Mouse (Mus musculus): ENCODE measurements around the gene Gm20696. TPM values are rescaled to one million over a fixed set of nuclear protein-coding genes. Genes with fewer than 3 reads are reported as not detected.

The Gm20696 gene
- polyA plus RNA-seq, 1 experiment from 2014 or later, result 0.99 TPM

DNA sequence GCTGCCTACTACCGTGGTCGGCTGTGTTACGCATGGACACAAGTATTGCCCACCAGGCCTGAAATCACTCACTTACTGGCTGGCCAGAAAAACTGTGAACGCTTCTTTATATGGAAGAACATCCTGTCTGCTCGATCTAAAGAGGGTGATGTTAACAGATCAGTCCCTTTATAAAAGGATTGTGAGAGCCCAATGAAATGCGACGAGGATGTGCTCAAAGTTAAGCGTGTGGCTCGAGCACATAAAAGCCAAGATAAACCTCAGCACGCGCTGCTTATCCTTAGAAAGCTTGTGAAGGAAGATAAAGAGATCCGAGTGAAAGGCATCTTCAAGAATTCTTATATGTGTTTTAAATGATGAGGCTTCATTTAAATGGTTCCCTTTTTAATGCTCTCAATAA lies 270.9 kb downstream of the Gm20696 start:
- Histone ChIP-seq H3K9ac (ENCODE audit: low read length) (no peak overlapping the region), H3K27ac (ENCODE audit: low read depth, low read length) (no peak overlapping the region), H3K4me1 (ENCODE audit: control insufficient read depth, insufficient read depth, low read length) (0 out of 2 replicates have a peak, but pooled peaks cover under 1% of the 10 kb centered on the region), H3K4me2 (ENCODE audit: low read length) (no peak overlapping the region), H3K9me3 (replicated peaks; ENCODE audit: control insufficient read depth, low read length) (no peaks in the 10 kb centered on the region), H3K4me3 (ENCODE audit: low read depth, low read length) (no peak overlapping the region), H3K27me3 (replicated peaks; ENCODE audit: control insufficient read depth, insufficient read depth, low read length) (no peaks in the 10 kb centered on the region), H3K36me3 (ENCODE audit: control insufficient read depth, insufficient read depth, low read length) (no peaks in the 10 kb centered on the region)
- no peak for DNase-seq (ENCODE audit: low spot score)
- no peak for ATAC-seq
- WGBS, result 43% methylated on average over 12 of the region's 12 CpGs

DNA sequence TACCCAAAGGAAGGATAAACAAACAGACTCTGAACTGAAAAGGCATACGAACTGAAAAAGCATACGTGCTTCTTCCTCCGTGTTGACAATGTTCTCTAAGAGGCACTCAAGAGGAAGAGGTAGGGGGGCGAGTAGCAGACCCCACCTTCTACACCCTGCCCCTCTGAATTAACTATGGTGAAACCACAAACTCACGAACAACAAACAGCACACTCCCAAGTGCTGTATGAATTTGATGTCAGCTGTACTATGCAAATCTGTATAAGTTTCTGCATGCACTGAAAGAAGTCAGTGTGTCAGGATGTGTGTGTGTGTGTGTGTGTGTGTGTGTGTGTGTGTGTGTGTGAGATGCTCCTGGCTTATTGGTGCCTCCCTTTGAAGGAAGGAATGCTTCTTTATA lies 271.8 kb downstream of the Gm20696 start:
- DNase-seq (ENCODE audit: low spot score) (no peak), ATAC-seq (no peak)
- H3K4me3 ChIP-seq (ENCODE audit: low read depth, low read length), result no peak overlapping the region
- H3K27me3 ChIP-seq (replicated peaks; ENCODE audit: control insufficient read depth, insufficient read depth, low read length), result no peaks in the 10 kb centered on the region
- H3K9ac ChIP-seq (ENCODE audit: low read length), result no peak overlapping the region
- H3K4me1 ChIP-seq (ENCODE audit: control insufficient read depth, insufficient read depth, low read length), result no peaks in the 10 kb centered on the region
- H3K27ac ChIP-seq (ENCODE audit: low read depth, low read length), result no peak overlapping the region
- no peak overlapping the region for H3K4me2 ChIP-seq (ENCODE audit: low read length)
- H3K36me3 ChIP-seq (ENCODE audit: control insufficient read depth, insufficient read depth, low read length), result no peaks in the 10 kb centered on the region
- no peaks in the 10 kb centered on the region for H3K9me3 ChIP-seq (replicated peaks; ENCODE audit: control insufficient read depth, low read length)
- 66% methylated on average over 5 of the region's 5 CpGs for WGBS

DNA sequence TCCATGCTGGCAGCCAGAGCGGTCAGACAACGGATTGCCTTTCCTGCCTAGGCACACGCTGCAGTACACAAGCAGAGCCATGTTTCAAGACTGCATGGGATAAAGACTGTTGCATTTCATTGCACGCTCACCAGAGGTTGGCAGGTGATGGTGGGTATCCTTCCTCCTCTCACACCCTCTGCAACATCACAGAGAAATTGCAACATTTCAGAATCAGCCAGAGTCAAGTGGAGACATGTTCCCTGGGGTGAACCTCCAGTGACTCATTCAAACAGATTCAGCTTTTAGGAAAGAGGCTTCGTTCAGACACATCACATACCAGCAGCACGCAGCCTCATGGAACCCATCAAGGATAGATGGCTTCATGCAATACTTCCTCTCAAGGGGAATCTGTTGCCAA lies 274.1 kb downstream of the Gm20696 start:
- no peaks in the 10 kb centered on the region for H3K36me3 ChIP-seq (ENCODE audit: control insufficient read depth, insufficient read depth, low read length)
- 97% methylated on average over 6 of the region's 6 CpGs for WGBS
- H3K27ac ChIP-seq (ENCODE audit: low read depth, low read length), result no peak overlapping the region
- H3K4me3 ChIP-seq (ENCODE audit: low read depth, low read length), result no peak overlapping the region
- DNase-seq (ENCODE audit: low spot score), result no peak
- no peaks in the 10 kb centered on the region for H3K9me3 ChIP-seq (replicated peaks; ENCODE audit: control insufficient read depth, low read length)
- H3K4me1 ChIP-seq (ENCODE audit: control insufficient read depth, insufficient read depth, low read length), result no peaks in the 10 kb centered on the region
- no peaks in the 10 kb centered on the region for H3K27me3 ChIP-seq (replicated peaks; ENCODE audit: control insufficient read depth, insufficient read depth, low read length)
- no peak for ATAC-seq
- H3K4me2 ChIP-seq (ENCODE audit: low read length), result no peak overlapping the region
- H3K9ac ChIP-seq (ENCODE audit: low read length), result no peak overlapping the region

DNA sequence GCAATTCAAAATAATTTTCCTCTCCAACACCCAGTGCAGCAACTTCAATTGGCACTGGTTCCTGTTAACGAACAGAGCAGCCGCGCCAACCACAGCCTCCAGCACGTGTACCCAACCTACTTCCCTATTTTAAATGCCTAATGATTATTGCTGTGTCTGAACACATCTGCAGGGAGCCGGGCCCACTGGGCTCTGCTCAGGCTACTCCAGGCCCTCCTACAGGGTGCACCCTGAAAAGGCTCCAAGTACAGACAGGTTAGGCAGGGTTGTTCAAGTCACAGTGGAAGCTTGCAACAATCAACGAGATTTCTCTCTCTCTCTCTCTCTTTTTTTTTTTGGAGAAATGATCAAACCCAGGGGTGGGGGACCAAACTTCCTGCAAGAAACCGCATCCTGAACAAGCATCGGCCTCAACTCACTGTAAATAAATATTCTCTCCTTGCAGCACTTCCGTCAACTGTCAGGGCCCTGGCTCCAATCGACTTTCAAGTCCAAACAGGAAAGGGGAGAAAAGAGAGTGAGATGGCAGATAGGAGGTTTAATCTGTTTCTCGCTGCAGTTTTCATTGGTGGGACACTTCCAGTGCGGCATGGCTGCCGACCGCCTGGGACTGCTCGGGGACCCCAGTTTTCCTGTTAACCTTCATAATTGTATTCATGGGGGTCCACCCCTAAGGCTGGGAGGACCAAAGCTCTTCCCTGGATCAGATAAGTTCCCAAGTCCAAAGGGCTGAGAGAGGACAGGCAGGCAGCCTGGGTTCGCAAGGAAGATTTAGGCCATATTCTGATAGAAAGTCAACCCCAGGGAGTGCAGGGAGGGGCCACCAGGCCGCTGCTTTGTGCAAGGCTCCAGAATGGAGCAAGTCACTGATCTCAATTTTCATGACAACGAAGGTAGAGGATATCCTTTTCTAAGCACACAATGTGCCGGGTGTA lies 277.6 kb downstream of the Gm20696 start:
- no peaks in the 10 kb centered on the region for H3K9me3 ChIP-seq (replicated peaks; ENCODE audit: control insufficient read depth, low read length)
- no peaks in the 10 kb centered on the region for H3K4me1 ChIP-seq (ENCODE audit: control insufficient read depth, insufficient read depth, low read length)
- DNase-seq (ENCODE audit: low spot score), result peak; percentile 25
- no peak overlapping the region for H3K9ac ChIP-seq (ENCODE audit: low read length)
- no peaks in the 10 kb centered on the region for H3K27me3 ChIP-seq (replicated peaks; ENCODE audit: control insufficient read depth, insufficient read depth, low read length)
- WGBS, result 71% methylated on average over 19 of the region's 19 CpGs
- H3K4me3 ChIP-seq (ENCODE audit: low read depth, low read length), result no peak overlapping the region
- peaks cover 5% of the 10 kb centered on the region; the same call in 1 of the 2 replicates for H3K36me3 ChIP-seq (ENCODE audit: control insufficient read depth, insufficient read depth, low read length)
- no peak overlapping the region for H3K4me2 ChIP-seq (ENCODE audit: low read length)
- ATAC-seq, result no peak
- no peak overlapping the region; the same call in 1 of the 2 replicates for H3K27ac ChIP-seq (ENCODE audit: low read depth, low read length)

DNA sequence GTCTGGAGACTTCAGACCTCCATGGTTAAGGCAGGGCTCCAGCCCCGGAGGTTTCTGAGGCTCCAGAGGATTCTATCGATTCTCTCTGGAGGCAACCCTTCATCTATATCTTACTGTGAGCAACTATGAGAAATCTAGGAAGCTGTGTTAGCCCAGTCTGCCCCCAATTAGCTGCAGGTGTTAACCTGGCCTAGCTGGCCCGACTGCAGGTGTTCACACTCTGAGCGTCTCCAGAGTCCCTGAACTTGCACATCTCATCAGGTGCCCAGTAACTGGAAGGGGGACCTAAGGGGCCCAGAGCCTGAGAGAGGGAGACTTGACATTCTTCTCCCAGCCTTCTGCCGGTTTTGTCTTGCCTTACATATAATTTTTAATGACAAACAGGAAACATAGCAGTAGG lies 278.6 kb downstream of the Gm20696 start:
- Histone ChIP-seq H3K9ac (ENCODE audit: low read length) (no peak overlapping the region), H3K27ac (ENCODE audit: low read depth, low read length) (no peak overlapping the region), H3K9me3 (replicated peaks; ENCODE audit: control insufficient read depth, low read length) (no peaks in the 10 kb centered on the region), H3K4me1 (ENCODE audit: control insufficient read depth, insufficient read depth, low read length) (no peaks in the 10 kb centered on the region), H3K4me2 (ENCODE audit: low read length) (no peak overlapping the region), H3K4me3 (ENCODE audit: low read depth, low read length) (no peak overlapping the region), H3K36me3 (ENCODE audit: control insufficient read depth, insufficient read depth, low read length) (peaks cover 5% of the 10 kb centered on the region; the same call in 1 of the 2 replicates), H3K27me3 (replicated peaks; ENCODE audit: control insufficient read depth, insufficient read depth, low read length) (no peaks in the 10 kb centered on the region)
- no peak for DNase-seq (ENCODE audit: low spot score)
- 94% methylated on average over 5 of the region's 5 CpGs for WGBS
- ATAC-seq, result no peak

DNA sequence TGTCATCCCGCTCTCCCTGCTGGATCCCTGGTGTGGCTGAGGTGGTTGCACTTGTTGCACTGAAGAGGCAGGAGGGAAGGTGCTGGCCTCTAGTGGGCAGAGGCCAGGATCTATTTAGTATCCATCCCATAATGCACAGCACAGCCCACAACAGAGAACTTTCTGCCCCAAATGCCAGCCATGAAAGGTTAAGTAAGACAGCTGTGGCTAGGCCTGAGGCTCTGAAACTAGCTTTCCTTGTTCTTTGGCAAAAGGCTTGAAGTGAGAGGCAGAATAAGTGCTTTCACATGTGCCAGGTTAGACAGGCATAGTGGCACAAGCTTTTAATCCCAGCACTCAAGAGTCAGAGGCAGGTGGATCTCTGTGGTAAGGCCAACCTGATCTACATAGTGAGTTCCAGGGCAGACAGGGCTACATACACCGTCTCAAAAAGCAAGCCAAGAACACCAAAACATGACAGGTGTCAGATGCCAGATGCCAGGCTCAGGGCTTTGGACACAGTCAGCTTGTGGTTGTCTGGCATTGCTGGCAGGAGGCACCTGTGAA lies 281.5 kb downstream of the Gm20696 start:
- DNase-seq (ENCODE audit: low spot score) (no peak), ATAC-seq (no peak)
- H3K27me3 ChIP-seq (replicated peaks; ENCODE audit: control insufficient read depth, insufficient read depth, low read length), result no peaks in the 10 kb centered on the region
- no peak overlapping the region for H3K4me2 ChIP-seq (ENCODE audit: low read length)
- H3K9ac ChIP-seq (ENCODE audit: low read length), result no peak overlapping the region
- peaks cover 5% of the 10 kb centered on the region; the same call in 1 of the 2 replicates for H3K36me3 ChIP-seq (ENCODE audit: control insufficient read depth, insufficient read depth, low read length)
- no peak overlapping the region for H3K27ac ChIP-seq (ENCODE audit: low read depth, low read length)
- H3K4me3 ChIP-seq (ENCODE audit: low read depth, low read length), result no peak overlapping the region
- H3K9me3 ChIP-seq (replicated peaks; ENCODE audit: control insufficient read depth, low read length), result no peaks in the 10 kb centered on the region
- WGBS, result 78% methylated on average over 2 of the region's 2 CpGs
- no peaks in the 10 kb centered on the region for H3K4me1 ChIP-seq (ENCODE audit: control insufficient read depth, insufficient read depth, low read length)

DNA sequence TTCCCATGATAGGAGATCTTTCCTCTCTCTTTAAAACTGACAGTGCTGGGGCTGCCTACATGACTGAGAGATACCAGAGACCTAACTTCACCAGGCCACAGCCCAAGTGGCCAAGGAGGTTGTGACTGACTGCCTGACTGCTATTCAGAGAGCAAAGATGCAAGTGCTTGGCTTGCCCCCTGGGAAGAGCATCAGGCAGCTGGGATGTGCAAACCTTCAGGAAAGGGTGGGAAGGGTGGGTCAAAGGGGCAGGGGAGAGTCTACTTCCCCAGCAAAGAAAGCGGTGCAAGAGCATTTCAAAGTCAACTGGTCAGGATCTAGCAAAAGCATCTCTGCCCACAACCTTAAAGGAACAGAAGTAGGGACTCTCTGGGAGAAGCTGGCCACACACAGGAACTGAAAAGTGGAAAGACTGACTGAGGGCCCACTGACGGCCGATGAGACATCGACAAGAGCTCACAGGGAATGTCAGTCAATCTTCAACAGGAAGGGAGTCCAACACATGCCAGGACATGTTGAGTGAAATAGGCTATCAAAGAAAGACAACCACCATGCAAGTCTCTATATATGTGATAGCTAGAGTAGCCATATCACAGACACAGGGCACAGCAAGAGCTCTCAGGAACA lies 282.6 kb downstream of the Gm20696 start:
- 92% methylated on average over 4 of the region's 4 CpGs for WGBS
- Histone ChIP-seq H3K27ac (ENCODE audit: low read depth, low read length) (no peak overlapping the region), H3K9ac (ENCODE audit: low read length) (no peak overlapping the region), H3K4me3 (ENCODE audit: low read depth, low read length) (no peak overlapping the region), H3K4me1 (ENCODE audit: control insufficient read depth, insufficient read depth, low read length) (no peaks in the 10 kb centered on the region), H3K27me3 (replicated peaks; ENCODE audit: control insufficient read depth, insufficient read depth, low read length) (no peaks in the 10 kb centered on the region), H3K4me2 (ENCODE audit: low read length) (no peak overlapping the region), H3K36me3 (ENCODE audit: control insufficient read depth, insufficient read depth, low read length) (peaks cover 5% of the 10 kb centered on the region; the same call in 1 of the 2 replicates), H3K9me3 (replicated peaks; ENCODE audit: control insufficient read depth, low read length) (no peaks in the 10 kb centered on the region)
- no peak for ATAC-seq
- no peak for DNase-seq (ENCODE audit: low spot score)

DNA sequence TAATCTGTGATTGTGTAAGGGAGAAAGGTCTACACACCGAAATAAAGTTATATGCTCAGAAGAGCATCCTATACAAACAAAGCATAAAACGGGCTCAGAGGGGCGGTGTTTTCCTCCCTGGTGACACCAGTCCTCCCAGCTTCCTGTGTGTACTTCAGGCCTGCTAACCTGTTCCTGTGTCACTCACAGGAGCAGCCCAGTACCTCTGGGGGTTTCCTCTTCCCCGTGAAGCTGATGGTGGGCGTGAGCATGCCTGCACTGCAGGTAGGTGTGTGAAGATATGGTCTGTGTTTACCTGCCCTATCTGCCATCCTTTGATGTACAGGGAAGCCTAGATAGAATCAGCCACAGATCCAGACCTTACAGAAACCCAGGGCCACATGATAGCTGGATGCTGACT lies 286.5 kb downstream of the Gm20696 start:
- Histone ChIP-seq H3K36me3 (ENCODE audit: control insufficient read depth, insufficient read depth, low read length) (no peaks in the 10 kb centered on the region), H3K4me2 (ENCODE audit: low read length) (no peak overlapping the region), H3K4me3 (ENCODE audit: low read depth, low read length) (no peak overlapping the region), H3K4me1 (ENCODE audit: control insufficient read depth, insufficient read depth, low read length) (peaks cover 20% of the 10 kb centered on the region), H3K27me3 (replicated peaks; ENCODE audit: control insufficient read depth, insufficient read depth, low read length) (no peaks in the 10 kb centered on the region), H3K27ac (ENCODE audit: low read depth, low read length) (no peak overlapping the region), H3K9me3 (replicated peaks; ENCODE audit: control insufficient read depth, low read length) (no peaks in the 10 kb centered on the region), H3K9ac (ENCODE audit: low read length) (no peak overlapping the region)
- DNase-seq (ENCODE audit: low spot score) (no peak), ATAC-seq (no peak)
- WGBS, result 95% methylated on average over 5 of the region's 5 CpGs
